Mouse (Mus musculus): ENCODE results near the gene Slc6a17.
A peak's percentile ranks its signal among the peaks of the same experiment; 100 is the strongest.

Gene Slc6a17

GRCm38 (mm10) chr3:107520931-107521330 lies 3.1 kb upstream of the Slc6a17 start:
- no peak for DNase-seq

- DNase-seq, result peak; percentile 25
These were observed 815 bp downstream of the Slc6a17 start for GRCm38 (mm10) chr3:107516776-107517630.

- no peak for DNase-seq
These were observed 1.8 kb downstream of the Slc6a17 start for GRCm38 (mm10) chr3:107515989-107516388.

- no peak for DNase-seq
These were observed 6.4 kb downstream of the Slc6a17 start for GRCm38 (mm10) chr3:107511416-107511815.

- no peak for DNase-seq
These were observed 9.1 kb downstream of the Slc6a17 start for GRCm38 (mm10) chr3:107508696-107509095.

GRCm38 (mm10) chr3:107507966-107508365 lies 9.9 kb downstream of the Slc6a17 start:
- DNase-seq, result no peak

- peak; percentile 67 for DNase-seq
These were observed 11.3 kb downstream of the Slc6a17 start for GRCm38 (mm10) chr3:107506531-107506930.

GRCm38 (mm10) chr3:107505464-107506367 lies 12.1 kb downstream of the Slc6a17 start:
- peak; percentile 79 for DNase-seq

GRCm38 (mm10) chr3:107504542-107504941 lies 13.3 kb downstream of the Slc6a17 start:
- no peak for DNase-seq

GRCm38 (mm10) chr3:107503716-107504115 lies 14.1 kb downstream of the Slc6a17 start:
- DNase-seq, result no peak

GRCm38 (mm10) chr3:107501702-107502151 lies 16.1 kb downstream of the Slc6a17 start:
- DNase-seq, result no peak

GRCm38 (mm10) chr3:107500301-107500700 lies 17.5 kb downstream of the Slc6a17 start:
- DNase-seq, result no peak

GRCm38 (mm10) chr3:107496086-107496850 lies 21.6 kb downstream of the Slc6a17 start:
- no peak for DNase-seq

- DNase-seq, result no peak
These were observed 22.3 kb downstream of the Slc6a17 start for GRCm38 (mm10) chr3:107495524-107495923.

- DNase-seq, result peak; percentile 22
These were observed 26.4 kb downstream of the Slc6a17 start for GRCm38 (mm10) chr3:107491459-107491858.

GRCm38 (mm10) chr3:107488637-107489036 lies 29.2 kb downstream of the Slc6a17 start:
- DNase-seq, result no peak

- no peak for DNase-seq
These were observed 34.5 kb downstream of the Slc6a17 start for GRCm38 (mm10) chr3:107483290-107483689.

- no peak for DNase-seq
These were observed 37.2 kb downstream of the Slc6a17 start for GRCm38 (mm10) chr3:107480660-107481059.

GRCm38 (mm10) chr3:107472198-107472597 lies 45.6 kb downstream of the Slc6a17 start:
- no peak for DNase-seq

GRCm38 (mm10) chr3:107469059-107469458 lies 48.8 kb downstream of the Slc6a17 start:
- no peak for DNase-seq

- no peak for DNase-seq
These were observed 49.7 kb downstream of the Slc6a17 start for GRCm38 (mm10) chr3:107468106-107468505.

- DNase-seq, result peak; percentile 69
These were observed 51.2 kb downstream of the Slc6a17 start for GRCm38 (mm10) chr3:107466577-107466976.

- peak; percentile 45 for DNase-seq
These were observed 55.7 kb downstream of the Slc6a17 start for GRCm38 (mm10) chr3:107462160-107462559.
